Mouse (Mus musculus): ENCODE results near the gene Agpat4.

- TF ChIP-seq CTCF (IDR thresholded peaks at IDR 0.05; ENCODE audit: low read depth, low read length) (no peak), POLR2A (IDR thresholded peaks at IDR 0.05; ENCODE audit: borderline replicate concordance, low read depth, low read length) (no peak)
Measured at GRCm38 (mm10) chr17:12120268-12120667, 1.8 kb downstream of the Agpat4 start.
